Mouse (Mus musculus): ENCODE measurements at regions not wholly inside any gene's neighbourhood (a gene's known extent, or its start where the extent isn't known, plus 50 kb on each side); places are given as distances from the start of the nearest gene placed in this dataset.

DNA sequence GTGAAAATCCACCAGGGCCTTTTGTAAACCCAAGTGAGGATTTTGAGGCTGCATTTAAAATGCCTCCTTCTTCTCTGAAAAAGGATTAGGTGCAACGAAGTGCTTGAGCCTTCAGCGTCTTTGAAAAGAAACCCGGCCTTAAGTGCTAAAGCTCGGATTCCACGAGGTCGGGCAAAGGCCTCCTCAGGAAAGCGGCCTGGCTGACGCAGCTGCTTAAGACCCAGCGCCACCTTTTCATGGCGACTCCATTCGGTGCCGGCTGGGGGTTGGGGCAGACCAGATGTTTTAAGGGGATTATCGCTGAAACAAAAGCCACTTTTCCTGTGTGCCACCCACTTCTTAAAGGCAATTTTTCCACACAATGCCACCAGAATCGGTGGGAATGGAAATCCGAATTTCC is 61.6 kb upstream of the 4932438H23Rik start:
- no peak for DNase-seq (ENCODE audit: low read depth, low spot score)

DNA sequence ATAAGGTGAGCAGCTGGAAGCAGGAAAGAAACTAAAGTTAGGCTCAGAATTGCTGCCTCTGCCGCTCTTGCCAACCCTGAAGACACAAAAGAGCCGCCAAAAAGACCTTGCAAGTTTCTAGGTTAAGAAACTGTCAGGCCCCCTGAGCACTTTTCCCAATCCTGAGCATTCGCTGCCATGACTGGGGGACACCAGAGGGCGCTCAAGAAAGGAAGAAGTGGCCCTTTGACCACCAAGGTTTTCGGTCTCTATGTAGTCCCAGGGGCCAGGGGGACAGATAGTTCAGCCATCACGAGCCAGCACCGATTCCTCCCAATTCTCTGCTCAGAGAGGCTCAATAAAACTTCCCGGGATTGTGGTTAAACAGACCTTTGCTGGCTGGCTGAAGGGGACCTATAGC is 64.6 kb upstream of the Olig2 start:
- no peak for DNase-seq (ENCODE audit: low read depth, low spot score)

DNA sequence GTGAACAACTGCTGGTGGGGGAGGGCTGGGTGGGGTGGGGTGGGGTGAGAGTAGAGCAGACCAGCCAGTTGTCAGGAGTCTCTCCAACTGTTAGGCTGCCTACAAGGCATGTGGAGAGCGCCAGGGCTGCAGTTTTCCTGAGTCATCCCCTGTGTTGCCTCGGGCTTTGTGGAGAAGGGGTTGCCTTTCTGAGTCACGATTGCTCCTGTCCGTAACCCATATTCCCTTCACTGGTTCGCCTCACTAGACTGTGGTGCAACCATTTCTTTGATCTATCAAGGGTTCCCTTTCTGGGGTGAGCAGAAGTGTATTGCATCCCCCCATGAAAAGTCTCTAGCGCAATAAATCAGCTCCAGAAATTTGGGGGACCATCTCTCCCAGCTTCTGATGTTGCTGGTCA is 63.6 kb upstream of the Olig2 start:
- no peak for DNase-seq (ENCODE audit: low read depth, low spot score)

DNA sequence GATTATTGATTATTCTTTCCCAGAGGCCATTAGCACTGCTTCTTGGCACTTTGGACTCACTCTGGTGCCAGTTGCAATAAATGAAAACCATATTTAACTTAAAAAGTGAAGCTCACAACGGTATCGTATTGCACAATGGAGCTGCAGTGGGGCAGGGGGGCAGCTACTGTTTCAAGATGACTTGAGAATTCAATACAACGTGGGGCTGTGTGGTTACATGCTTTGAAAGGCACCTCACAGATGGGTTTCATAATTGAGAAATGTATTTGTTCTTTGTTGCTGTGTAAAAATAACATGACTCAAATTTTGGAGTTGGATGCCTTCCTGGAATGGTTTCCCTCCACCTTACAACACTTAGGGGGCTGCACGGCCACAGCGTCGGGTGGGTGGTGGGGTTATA is 62.9 kb upstream of the Olig2 start:
- no peak for DNase-seq (ENCODE audit: low read depth, low spot score)

DNA sequence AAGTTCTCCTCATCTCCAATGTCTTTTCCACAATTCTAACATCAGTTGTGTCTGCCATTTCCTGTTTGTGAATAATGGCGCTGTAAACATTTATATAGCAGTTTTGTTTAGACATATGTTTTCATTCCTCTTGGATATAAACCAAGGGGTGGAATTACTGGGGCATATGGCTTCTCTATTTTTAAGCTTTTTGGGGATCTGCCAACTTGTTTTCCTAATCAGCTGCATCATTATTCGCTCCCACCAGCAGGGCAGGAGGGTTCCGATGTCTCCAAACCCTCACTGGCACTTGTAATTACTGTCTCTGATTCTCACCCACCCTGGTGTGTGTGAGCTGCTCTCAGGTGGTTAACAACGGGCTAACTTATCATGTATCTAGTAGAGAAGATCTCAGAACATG is 59.4 kb upstream of the Olig2 start:
- no peak for DNase-seq (ENCODE audit: low read depth, low spot score)

DNA sequence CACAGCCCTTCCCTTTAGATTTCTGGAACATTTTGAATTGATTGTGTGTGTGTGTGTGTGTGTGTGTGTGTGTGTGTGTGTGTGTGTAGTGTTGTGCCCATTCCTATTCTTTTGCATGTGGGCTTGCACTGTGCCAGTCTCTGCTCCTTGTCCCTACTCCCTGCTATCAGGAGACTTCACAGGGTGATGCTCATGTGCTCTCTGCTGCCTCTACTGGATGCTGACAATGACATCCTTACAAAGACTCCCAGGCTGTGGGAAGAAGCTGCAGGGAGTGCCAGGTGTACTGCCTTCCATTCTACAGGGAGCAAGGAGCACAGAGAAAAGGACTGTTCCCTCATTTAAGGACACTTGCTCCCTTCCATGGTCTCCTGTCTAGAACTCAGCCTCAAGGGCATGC is 58.4 kb upstream of the Olig2 start:
- DNase-seq (ENCODE audit: low read depth, low spot score) = peak; percentile 57

DNA sequence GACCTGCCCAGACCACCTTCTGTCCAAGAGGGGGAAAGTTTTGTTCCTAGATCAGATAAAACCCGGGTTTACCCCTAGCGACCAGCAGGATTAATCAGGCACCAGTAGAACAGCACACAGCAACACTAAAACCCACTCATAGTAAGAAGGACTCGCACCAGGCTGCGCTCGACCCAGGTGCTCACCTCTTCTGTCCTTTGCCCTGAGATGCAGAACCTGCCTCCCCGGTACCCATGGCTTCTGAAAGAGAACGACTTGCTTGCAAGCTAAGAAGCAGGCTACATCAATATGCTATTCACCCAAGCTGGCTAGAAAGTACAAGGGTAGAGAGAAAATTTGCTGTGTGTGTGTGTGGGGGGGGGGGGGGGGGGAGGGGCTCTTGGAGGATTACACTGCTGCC is 56.9 kb upstream of the Olig2 start:
- DNase-seq (ENCODE audit: low read depth, low spot score) = no peak

DNA sequence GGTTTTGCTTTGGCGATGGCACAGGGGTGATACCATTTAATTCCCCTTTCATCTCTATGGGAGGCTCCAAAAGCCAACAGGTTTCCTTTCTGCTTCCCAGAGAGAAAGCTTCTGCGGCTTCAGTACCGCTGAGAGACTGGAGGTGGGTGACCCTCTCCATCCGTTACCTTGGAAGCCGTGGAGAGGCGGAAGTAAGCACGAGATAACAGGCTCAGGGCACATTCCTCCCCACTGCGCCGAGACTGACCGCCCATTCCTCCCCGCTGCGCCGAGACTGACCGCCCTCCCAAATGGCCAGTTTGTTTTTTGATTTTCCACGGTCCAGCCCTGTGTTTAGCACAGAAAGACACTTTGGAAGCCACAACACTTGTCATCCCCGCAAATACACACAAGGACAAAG is 55.4 kb upstream of the Olig2 start:
- DNase-seq (ENCODE audit: low read depth, low spot score) = peak; percentile 55

DNA sequence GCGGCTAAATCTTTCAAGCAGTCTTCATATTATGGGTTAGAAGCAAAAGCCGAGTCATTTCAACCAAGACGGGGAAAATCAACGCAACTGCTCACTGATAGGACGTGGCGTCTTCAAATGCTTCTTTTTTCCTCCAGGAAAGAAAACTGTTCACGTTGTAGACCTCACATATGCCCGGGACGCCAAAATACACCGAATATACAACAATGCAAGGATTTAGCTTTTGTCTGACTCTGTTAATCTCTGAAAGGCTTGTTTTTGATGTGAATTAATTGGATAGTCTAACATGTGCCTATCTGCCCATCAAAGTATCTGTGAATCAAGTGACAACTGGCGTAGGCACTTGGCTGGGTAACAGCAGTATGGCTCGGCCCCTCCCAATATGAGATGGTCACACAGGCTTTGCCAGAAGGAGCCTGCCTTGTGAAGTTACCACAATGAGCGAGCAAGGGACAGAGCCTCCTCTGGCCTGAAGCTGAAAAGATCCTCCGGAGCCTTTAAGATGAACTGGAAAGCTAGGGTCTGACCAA is 53.3 kb upstream of the Olig2 start:
- DNase-seq (ENCODE audit: low read depth, low spot score) = no peak

DNA sequence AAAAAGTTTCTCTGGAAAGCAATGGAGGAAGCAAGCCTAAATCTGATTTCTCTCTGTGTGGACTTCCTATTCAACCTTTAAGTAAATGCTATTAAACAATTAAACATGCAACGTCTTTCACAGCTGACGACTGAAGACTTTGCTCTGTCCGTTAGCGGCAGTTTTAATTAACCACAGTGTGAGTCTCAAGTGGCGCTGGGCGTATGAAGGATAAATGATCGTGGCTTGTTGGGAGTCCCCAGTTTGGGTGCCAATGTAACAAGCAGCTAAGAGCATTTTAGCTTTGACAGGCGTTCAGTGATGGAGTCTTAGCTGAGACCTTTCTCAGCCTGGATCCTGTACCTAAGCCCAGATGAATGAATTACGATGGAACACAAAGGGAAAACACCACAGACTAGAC is 52.7 kb upstream of the Olig2 start:
- no peak for DNase-seq (ENCODE audit: low read depth, low spot score)

DNA sequence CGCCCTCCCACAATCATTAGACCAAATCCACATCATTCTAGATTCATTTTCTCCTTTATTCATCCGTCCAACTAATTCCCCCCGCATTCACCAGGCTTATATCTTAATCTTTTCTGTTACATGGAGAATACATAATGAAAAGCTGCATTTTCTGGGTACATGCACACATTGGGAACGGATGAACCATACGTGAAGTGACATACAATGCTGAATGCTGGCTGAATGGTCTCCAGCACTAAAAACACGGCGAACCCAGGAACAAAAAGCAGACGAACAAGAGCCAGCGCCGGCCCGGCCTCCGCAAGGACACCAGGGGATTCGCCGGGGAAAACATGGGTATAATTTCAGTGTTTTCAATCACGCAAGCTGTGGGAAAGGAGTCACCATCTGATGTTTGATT is 52.0 kb upstream of the Olig2 start:
- no peak for DNase-seq (ENCODE audit: low read depth, low spot score)

DNA sequence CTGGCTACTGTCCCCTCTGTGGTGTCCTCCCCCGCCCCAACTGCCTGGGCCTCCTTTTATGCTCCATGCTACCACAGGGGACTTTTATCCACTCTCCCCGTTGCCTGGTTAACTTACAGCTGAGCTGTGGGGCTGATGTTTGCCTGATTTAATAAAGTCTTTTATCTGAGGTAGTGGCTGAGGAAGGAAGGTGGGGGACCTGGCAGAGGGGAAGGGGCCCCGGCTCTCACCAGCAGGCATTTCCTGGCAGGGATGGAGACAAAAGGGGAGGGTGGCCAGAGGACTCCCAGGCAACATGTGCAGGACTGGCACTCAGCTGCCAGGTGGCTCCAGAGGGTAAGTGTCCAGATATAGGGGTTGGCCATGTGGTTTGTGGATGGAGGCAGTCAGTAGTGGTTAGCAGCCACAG is 51.4 kb upstream of the Olig2 start:
- DNase-seq (ENCODE audit: low read depth, low spot score) = no peak

DNA sequence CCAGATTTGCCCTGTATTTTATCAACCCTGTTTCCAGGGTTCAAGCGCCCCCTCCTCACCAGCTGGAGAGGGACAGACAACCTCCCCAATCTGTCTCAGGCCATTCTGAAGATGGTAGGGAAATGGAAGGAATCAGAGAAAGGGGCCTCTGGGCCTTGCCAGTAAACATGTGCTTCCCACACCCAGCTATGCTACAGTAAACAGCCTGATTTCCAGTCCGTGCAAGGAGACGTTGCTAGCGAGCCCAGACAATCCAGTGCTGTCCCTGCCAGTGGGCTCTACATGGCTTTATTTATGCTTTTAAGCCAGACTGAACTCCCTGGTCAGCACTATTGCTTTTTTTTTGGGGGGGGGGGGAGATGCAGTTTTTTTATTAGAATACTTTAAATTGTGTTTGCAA is 50.9 kb upstream of the Olig2 start:
- DNase-seq (ENCODE audit: low read depth, low spot score) = no peak

All from mesoderm, embryonic 11.5 days (tissue).